Mouse (Mus musculus): Measurements from ENCODE around the gene Aadac. TPM values are rescaled to one million over a fixed set of nuclear protein-coding genes. Genes with fewer than 3 reads are reported as not detected.

Aadac gene
- polyA plus RNA-seq, 1 experiment, result not detected

GRCm38 (mm10) chr3:60056451-60056850 lies 30.9 kb downstream of the Aadac start:
- DNase-seq (ENCODE audit: low read depth in 1 of 2, low spot score in 2 of 2), result no peak
- Histone ChIP-seq H3K4me3 (ENCODE audit: extremely low read depth, insufficient read depth, insufficient read length) (no peak overlapping the region), H3K4me1 (ENCODE audit: control insufficient read depth, insufficient read depth, insufficient read length) (no peaks in the 10 kb centered on the region), H3K27ac (ENCODE audit: insufficient read depth, low read length) (no peak overlapping the region), H3K36me3 (ENCODE audit: control insufficient read depth, insufficient read depth, low read length) (no peaks in the 10 kb centered on the region), H3K27me3 (ENCODE audit: control insufficient read depth, insufficient read depth, low read length) (no peaks in the 10 kb centered on the region)
- no peak for TF ChIP-seq CTCF (IDR thresholded peaks at IDR 0.05; ENCODE audit: extremely low read depth, insufficient read depth, insufficient read length, insufficient replicate concordance)
- TF ChIP-seq POLR2A (IDR thresholded peaks at IDR 0.05; ENCODE audit: low read depth, low read length), result no peak
- 46% methylated on average over 3 of the region's 3 CpGs for WGBS

DNA sequence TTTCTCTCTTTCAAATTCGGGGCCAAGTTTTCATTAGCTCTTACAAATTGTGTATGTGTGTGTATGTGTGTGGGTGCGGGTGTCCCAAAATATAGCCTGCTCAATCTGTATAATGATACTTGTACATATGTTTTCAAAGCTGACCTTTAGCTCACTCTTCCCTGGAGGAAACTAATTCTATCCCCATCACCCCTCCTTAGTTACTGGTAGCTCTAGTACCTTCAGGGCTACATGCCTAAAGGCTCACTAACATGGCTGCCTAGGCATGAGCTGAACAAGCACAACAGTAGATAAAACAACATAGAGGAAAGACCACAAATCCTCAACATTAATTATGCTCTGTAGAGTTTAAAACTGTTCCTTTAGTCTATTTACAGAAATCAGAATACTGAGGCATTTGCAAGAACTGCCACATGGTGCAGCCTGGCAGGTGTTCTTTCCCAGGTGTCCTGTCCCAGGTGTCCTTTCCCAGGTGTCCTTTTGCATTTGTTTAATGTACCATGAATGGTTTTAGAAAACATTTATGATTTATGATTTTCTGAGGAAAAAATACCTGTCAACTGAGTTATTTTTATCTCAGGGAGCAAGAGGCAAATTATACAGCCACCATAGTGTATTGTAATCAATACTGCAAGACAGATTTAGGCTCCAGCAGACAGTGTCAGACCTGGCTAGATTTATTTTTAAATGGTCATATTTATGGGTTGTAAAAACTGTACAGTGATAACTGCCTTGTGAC lies 31.7 kb downstream of the Aadac start:
- no peaks in the 10 kb centered on the region for H3K36me3 ChIP-seq (ENCODE audit: control insufficient read depth, insufficient read depth, low read length)
- H3K4me3 ChIP-seq (ENCODE audit: extremely low read depth, insufficient read depth, insufficient read length), result no peak overlapping the region
- DNase-seq (ENCODE audit: low read depth in 1 of 2, low spot score in 2 of 2), result no peak
- no peaks in the 10 kb centered on the region for H3K27me3 ChIP-seq (ENCODE audit: control insufficient read depth, insufficient read depth, low read length)
- 92% methylated on average over 2 of the region's 2 CpGs for whole genome bisulfite sequencing
- H3K27ac ChIP-seq (ENCODE audit: insufficient read depth, low read length), result no peak overlapping the region
- H3K4me1 ChIP-seq (ENCODE audit: control insufficient read depth, insufficient read depth, insufficient read length), result no peaks in the 10 kb centered on the region
- TF ChIP-seq CTCF (IDR thresholded peaks at IDR 0.05; ENCODE audit: extremely low read depth, insufficient read depth, insufficient read length, insufficient replicate concordance), result no peak
- TF ChIP-seq POLR2A (IDR thresholded peaks at IDR 0.05; ENCODE audit: low read depth, low read length), result no peak

GRCm38 (mm10) chr3:60057809-60058082 lies 32.2 kb downstream of the Aadac start:
- 88% methylated on average over 1 of the region's 1 CpGs for WGBS
- no peak for DNase-seq (ENCODE audit: low read depth in 1 of 2, low spot score in 2 of 2)
- Histone ChIP-seq H3K36me3 (ENCODE audit: control insufficient read depth, insufficient read depth, low read length) (no peaks in the 10 kb centered on the region), H3K4me3 (ENCODE audit: extremely low read depth, insufficient read depth, insufficient read length) (no peak overlapping the region), H3K27me3 (ENCODE audit: control insufficient read depth, insufficient read depth, low read length) (no peaks in the 10 kb centered on the region), H3K27ac (ENCODE audit: insufficient read depth, low read length) (no peak overlapping the region), H3K4me1 (ENCODE audit: control insufficient read depth, insufficient read depth, insufficient read length) (no peaks in the 10 kb centered on the region)
- TF ChIP-seq POLR2A (IDR thresholded peaks at IDR 0.05; ENCODE audit: low read depth, low read length), result no peak
- TF ChIP-seq CTCF (IDR thresholded peaks at IDR 0.05; ENCODE audit: extremely low read depth, insufficient read depth, insufficient read length, insufficient replicate concordance), result no peak

DNA sequence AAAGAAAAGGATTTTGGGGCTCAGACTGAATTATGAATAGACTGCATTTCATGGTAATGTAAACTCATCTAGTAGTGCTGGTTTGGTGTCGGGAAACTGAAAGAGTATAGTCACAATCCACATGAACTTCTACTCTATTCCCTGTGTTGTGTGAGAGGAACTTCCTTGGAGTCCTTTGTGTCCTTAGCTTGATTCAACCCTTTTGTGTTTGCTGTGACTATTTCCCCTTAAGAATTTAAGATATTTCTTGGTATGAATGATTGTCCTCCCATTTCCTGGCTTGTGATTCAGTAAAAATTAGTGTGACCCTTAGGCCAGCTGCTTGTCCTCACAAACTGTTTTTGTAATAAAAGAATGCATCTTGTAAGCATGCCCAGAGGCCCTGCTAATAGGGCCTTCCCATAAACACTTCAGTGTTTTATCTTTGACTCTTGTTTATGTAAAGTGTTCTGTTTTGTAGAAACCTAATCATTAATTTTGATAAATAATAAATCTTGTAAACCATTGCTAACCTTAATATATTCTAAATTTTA lies 53.4 kb downstream of the Aadac start:
- 88% methylated on average over 1 of the region's 1 CpGs for WGBS
- Histone ChIP-seq H3K4me3 (ENCODE audit: extremely low read depth, insufficient read depth, insufficient read length) (no peak overlapping the region), H3K4me1 (ENCODE audit: control insufficient read depth, insufficient read depth, insufficient read length) (peaks cover 10% of the 10 kb centered on the region; the same call in 1 of the 2 replicates), H3K27ac (ENCODE audit: insufficient read depth, low read length) (no peak overlapping the region), H3K36me3 (ENCODE audit: control insufficient read depth, insufficient read depth, low read length) (no peaks in the 10 kb centered on the region), H3K27me3 (ENCODE audit: control insufficient read depth, insufficient read depth, low read length) (no peaks in the 10 kb centered on the region)
- no peak for TF ChIP-seq CTCF (IDR thresholded peaks at IDR 0.05; ENCODE audit: extremely low read depth, insufficient read depth, insufficient read length, insufficient replicate concordance)
- TF ChIP-seq POLR2A (IDR thresholded peaks at IDR 0.05; ENCODE audit: low read depth, low read length), result no peak
- no peak for DNase-seq (ENCODE audit: low read depth in 1 of 2, low spot score in 2 of 2)

DNA sequence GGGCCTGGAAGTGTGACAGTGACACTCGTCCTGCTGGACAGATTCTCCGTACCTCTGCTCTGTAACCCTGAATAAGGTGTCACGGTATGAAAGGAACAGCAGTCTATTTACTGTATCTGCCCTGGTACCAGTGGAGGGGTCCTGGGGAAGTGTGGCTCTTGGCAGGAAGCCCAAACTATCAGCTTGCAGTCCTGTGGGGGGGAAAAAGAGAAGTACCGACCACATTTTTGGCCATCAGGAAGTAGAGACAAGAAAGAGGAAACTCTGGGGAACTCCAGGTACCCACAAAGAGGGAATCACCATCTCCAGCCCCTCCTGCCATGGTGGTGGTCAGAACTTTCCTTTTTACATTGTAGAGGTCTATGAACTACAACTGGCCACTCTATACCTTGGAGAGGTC lies 55.1 kb downstream of the Aadac start:
- peak; percentile 50 to 59 for DNase-seq (ENCODE audit: low read depth in 1 of 2, low spot score in 2 of 2)
- H3K27me3 ChIP-seq (ENCODE audit: control insufficient read depth, insufficient read depth, low read length), result no peaks in the 10 kb centered on the region
- H3K36me3 ChIP-seq (ENCODE audit: control insufficient read depth, insufficient read depth, low read length), result no peaks in the 10 kb centered on the region
- TF ChIP-seq CTCF (IDR thresholded peaks at IDR 0.05; ENCODE audit: extremely low read depth, insufficient read depth, insufficient read length, insufficient replicate concordance) (no peak), POLR2A (IDR thresholded peaks at IDR 0.05; ENCODE audit: low read depth, low read length) (no peak)
- H3K4me1 ChIP-seq (ENCODE audit: control insufficient read depth, insufficient read depth, insufficient read length), result peaks cover 10% of the 10 kb centered on the region; the same call in 1 of the 2 replicates
- 14% methylated on average over 4 of the region's 4 CpGs for WGBS
- H3K27ac ChIP-seq (ENCODE audit: insufficient read depth, low read length), result no peak overlapping the region
- H3K4me3 ChIP-seq (ENCODE audit: extremely low read depth, insufficient read depth, insufficient read length), result no peak overlapping the region

DNA sequence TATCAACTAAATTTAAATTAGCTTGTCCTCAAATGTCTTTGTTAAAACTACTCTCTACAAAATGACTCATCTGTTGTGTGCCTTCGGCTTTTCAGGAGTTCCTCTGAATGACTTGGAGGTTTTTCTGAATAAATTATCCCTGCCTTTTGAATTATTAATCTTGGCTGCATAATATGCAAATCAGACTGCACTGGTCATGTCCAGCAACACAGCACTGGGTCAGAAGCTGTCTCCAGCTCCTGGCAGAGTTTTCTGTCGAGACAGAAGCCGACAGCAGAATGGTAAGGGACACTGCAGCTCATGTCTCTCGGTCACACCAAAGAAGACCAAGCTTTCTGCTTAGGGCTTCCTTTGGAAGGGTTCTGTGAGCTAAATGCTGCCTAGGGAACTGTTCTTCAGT lies 56.1 kb downstream of the Aadac start, which contains the start of gene Sucnr1:
Sucnr1 (plus strand) TSS at position 222 of the 400 bp plus-strand sequence.
- 75% methylated on average over 4 of the region's 4 CpGs for WGBS
- DNase-seq (ENCODE audit: low read depth in 1 of 2, low spot score in 2 of 2), result no peak
- TF ChIP-seq CTCF (IDR thresholded peaks at IDR 0.05; ENCODE audit: extremely low read depth, insufficient read depth, insufficient read length, insufficient replicate concordance) (no peak), POLR2A (IDR thresholded peaks at IDR 0.05; ENCODE audit: low read depth, low read length) (no peak)
- H3K27me3 ChIP-seq (ENCODE audit: control insufficient read depth, insufficient read depth, low read length), result no peaks in the 10 kb centered on the region
- no peaks in the 10 kb centered on the region for H3K36me3 ChIP-seq (ENCODE audit: control insufficient read depth, insufficient read depth, low read length)
- H3K4me3 ChIP-seq (ENCODE audit: extremely low read depth, insufficient read depth, insufficient read length), result no peak within 1 kb of the TSS
- no peak within 1 kb of the TSS for H3K27ac ChIP-seq (ENCODE audit: insufficient read depth, low read length)
- peaks cover 10% of the 10 kb centered on the region; the same call in 1 of the 2 replicates for H3K4me1 ChIP-seq (ENCODE audit: control insufficient read depth, insufficient read depth, insufficient read length)

- Histone ChIP-seq H3K27ac (ENCODE audit: insufficient read depth, low read length) (no peak overlapping the region), H3K27me3 (ENCODE audit: control insufficient read depth, insufficient read depth, low read length) (no peaks in the 10 kb centered on the region), H3K4me1 (ENCODE audit: control insufficient read depth, insufficient read depth, insufficient read length) (peaks cover 10% of the 10 kb centered on the region; the same call in 1 of the 2 replicates), H3K36me3 (ENCODE audit: control insufficient read depth, insufficient read depth, low read length) (no peaks in the 10 kb centered on the region), H3K4me3 (ENCODE audit: extremely low read depth, insufficient read depth, insufficient read length) (no peak overlapping the region)
- 87% methylated on average over 3 of the region's 3 CpGs for WGBS
- DNase-seq (ENCODE audit: low read depth in 1 of 2, low spot score in 2 of 2), result no peak
- TF ChIP-seq POLR2A (IDR thresholded peaks at IDR 0.05; ENCODE audit: low read depth, low read length) (no peak), CTCF (IDR thresholded peaks at IDR 0.05; ENCODE audit: extremely low read depth, insufficient read depth, insufficient read length, insufficient replicate concordance) (no peak)
Measured at GRCm38 (mm10) chr3:60082746-60083145, 57.2 kb downstream of the Aadac start.
